Mouse (Mus musculus) fat pad, adult 2 months (tissue): ENCODE data around the gene 4930539E08Rik.

Experiments used
- DNase-seq: peaks from one replicate; pipeline ENCODE4 v3.0.0-alpha.2; 2011; ENCODE audit warnings: low read depth, low spot score; ENCODE audit errors: extremely low read depth

The 4930539E08Rik gene

GRCm38 (mm10) chr17:28863926-28864325 lies 51.2 kb downstream of the 4930539E08Rik start:
- DNase-seq: no peak

DNA sequence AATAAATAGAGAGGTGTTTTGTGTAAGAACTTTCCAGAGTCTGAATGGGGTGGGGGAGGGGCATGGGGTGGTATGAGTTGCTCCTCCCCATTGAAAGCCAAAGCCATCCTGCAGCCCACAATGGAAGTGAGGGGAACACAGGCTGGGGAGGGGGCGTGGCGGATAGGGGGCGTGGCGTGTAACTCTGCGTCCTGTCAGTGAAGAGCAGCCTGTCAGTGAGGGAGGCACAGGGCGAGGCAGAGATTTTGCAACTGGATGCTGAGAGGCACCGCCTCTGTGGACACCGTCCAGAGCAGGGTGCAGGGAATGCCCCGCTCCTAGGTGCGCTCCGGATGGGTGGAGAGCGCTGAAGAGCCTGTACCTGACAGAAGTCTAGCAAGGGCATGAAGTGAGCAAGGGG lies 56.9 kb downstream of the 4930539E08Rik start, which contains the start of gene Pnpla1:
Gene Pnpla1 (plus strand): TSS at position 207 of the 400 bp plus-strand sequence.
- no peak for DNase-seq

DNA sequence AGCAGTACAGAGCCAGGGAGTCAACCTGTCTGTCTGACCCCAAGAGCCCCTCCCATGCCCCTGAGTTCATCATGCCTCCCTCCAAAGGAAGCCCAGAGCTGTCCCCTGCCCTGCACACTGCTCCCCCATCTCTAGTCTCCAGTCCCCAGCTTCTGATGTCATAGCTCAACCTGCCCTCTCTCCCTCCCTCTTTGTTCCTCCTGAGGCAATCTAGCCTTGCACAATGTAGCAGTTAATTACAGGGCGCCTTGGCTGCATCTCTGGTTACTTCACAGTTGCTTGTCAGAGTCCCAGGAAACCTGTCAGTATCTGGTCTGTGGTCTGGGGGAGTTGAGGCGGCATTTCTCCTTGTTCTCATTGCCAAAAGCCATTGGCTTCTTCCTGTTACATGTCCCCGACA lies 59.1 kb downstream of the 4930539E08Rik start:
- DNase-seq: peak; percentile 82

DNA sequence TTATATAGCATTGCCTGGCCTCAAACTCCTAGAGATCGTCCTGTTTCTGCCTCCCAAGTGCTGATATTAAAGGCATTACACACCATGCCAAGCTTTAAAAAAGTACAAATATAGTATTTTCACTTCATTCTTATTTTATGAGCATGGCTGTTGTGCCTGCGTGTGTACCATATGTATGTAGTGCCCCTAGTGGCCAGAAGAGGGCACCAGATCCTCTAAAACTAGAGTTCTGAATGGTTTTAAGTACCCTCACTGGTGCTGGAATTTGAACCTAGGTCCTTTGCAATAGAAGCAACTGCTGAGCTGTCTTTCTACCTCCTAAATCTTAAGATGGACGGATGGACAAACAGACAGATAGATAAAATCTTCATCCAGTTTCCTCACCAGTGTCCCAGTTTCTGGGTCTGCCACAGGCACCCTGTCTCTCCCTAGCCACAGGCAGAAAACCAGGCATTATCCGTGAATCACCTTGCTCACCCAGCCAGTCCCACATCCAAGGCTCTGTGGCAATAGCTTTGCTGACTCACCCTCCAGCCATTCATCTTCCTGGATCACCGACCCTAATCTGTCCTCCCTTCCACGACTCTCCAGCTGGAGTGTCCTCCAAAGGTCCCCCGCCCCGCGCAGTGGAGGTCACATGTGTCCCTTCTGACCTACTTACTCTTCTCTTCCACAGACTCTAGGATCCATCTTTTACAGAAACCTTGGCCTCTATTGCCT lies 59.8 kb downstream of the 4930539E08Rik start:
- DNase-seq: no peak

GRCm38 (mm10) chr17:28854377-28854776 lies 60.7 kb downstream of the 4930539E08Rik start:
- no peak for DNase-seq

GRCm38 (mm10) chr17:28850511-28850910 lies 64.6 kb downstream of the 4930539E08Rik start:
- no peak for DNase-seq

- DNase-seq: no peak
Measured at GRCm38 (mm10) chr17:28846974-28847617, 68.0 kb downstream of the 4930539E08Rik start.
